Mouse (Mus musculus) adrenal gland (tissue): ENCODE measurements around the gene Fign.

Experiments used
- intact Hi-C: fragments of 180-260 bp; cut with DNase I; formaldehyde crosslinking; loops from one replicate; pipeline ENCODE4 v1.15.1; 2025
- long read RNA-seq, 2 experiments: library from polyadenylated mRNA; unstranded; transcript quantifications; one replicate each; pipeline ENCODE4 v2.0.0; 2020; ENCODE audit warnings: borderline replicate concordance in 1 of 2; ENCODE audit not compliant: insufficient replicate concordance in 1 of 2

Fign gene
- long read RNA-seq, experiment 1: 0 reads
- long read RNA-seq, experiment 2, partial matches to known transcripts: 0 of 2 reads
- long read RNA-seq, experiment 2, other reads (novel, unspliced or antisense): 1 of 2 reads

- intact Hi-C loops: no loop called here
These were observed at the start of gene Fign for GRCm38 (mm10) chr2:64097937-64098617. Gene Fign, minus strand, starts transcription at chr2:64098038.

GRCm38 (mm10) chr2:64133597-64133996 is 35.8 kb upstream of the Fign start:
- intact Hi-C loops: no loop called here

- intact Hi-C loops: no loop called here
These were observed 22.7 kb upstream of the Fign start for GRCm38 (mm10) chr2:64120495-64120894.

- intact Hi-C loops: no loop called here
These were observed 18.8 kb upstream of the Fign start for GRCm38 (mm10) chr2:64116613-64117012.

DNA sequence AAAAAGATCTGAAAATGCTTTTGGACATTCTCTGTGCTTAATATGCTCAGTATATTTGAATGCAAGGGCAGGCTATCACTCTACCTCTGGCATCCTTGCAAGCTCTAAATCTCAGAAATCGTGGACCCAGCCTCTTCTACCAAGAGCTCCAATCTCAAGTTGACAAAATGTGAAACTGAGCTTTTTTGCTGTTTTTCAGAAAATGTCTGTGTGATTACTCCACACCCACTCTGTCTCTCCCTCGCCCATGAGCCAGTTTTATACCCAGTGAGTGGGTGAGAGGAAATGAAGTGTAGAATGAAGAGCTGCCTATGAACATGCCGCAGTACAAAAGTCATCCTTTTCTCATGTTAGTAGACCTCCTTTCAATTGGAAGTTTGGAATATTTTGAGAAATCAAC is 13.3 kb upstream of the Fign start:
- intact Hi-C loops: no loop called here

DNA sequence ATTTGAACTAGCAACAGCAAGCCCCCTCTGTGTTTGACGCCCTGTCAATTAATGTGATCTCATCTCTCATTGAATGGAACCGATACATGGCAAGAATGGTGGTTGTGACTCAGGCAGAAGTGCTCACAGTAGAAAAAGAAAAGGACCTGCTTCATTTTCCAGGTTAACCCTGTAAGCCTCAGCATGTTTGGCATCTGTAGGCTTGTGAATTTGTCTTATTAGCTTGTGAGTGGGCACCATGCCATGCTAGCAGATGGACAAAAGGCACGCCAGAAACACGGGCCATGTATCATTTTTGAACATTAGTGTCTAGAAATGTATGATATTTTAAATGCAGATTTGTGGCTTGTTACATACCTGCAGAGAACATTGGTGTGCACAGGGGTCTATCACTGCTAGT is 12.0 kb upstream of the Fign start:
- intact Hi-C loops: no loop called here

DNA sequence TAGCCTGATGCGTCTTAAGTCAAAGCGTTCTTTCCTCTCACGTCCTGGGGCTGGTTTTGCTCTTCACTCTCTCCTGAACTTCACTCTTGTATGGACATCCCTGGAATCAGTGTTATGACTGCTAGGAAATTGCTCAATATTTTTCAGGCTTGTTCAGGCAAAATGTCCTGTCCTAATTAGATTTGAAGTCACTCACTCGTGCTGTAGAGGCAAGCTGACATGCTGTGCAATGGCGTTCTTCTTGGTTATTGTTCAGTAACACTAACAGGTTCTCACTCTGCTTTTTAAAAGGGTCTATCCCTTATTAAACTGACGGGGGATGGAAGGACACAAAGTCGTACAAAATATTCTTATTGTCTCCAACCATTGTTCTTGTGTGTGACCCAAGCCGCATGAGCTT is 10.2 kb upstream of the Fign start:
- intact Hi-C loops: no loop called here

GRCm38 (mm10) chr2:64098618-64099320 is 931 bp upstream of the Fign start:
- intact Hi-C loops: no loop called here

DNA sequence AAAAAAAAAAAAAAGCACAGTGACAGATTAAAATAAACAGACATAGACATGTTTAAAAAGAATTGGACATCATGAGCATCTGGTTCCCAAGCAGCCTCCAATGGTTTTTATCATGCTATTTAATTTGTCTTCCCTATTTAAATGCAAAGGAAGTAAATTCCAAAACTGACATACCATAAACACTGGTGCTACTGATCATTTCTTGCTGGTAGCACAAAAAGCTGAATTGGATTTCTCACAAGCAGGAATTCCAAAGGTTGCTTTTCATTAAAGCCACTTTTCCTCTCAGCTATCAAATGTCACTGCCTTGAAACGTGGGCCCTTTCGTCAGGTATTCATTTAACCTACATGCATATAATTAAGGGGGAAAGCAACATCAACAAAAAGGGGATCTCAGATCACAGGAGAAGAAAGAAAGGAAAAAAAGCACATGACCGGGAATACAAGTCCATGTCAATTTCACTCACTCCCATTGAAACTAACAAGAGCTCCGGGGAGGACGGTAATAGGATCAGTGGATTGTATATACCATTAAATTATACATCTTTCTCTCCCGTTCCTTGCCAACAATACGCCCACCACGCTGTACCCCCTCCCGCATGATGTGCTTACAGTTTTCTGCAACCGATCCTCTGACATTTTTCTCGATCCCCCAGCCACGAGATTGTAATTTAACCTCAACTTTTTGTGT is 972 bp downstream of the Fign start:
- intact Hi-C loops: no loop called here

DNA sequence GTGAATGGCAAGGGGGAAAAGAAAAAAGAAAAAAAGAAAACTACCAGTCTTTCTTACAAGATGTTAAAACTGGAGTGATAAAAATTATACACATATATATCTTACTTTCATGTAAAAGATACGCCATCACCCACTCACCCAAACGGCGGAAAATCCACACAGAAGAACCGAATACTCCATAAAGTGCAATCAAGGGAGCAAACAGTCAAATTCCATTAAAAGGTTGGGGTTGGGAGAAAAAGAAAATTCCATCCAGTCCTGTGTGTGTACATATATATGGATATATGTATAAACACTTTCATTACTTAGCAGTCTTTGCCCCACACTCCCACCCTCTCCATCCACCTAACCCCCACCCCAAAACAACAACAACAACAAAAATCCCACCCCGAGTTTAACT is 1.7 kb downstream of the Fign start:
- intact Hi-C loops: no loop called here

DNA sequence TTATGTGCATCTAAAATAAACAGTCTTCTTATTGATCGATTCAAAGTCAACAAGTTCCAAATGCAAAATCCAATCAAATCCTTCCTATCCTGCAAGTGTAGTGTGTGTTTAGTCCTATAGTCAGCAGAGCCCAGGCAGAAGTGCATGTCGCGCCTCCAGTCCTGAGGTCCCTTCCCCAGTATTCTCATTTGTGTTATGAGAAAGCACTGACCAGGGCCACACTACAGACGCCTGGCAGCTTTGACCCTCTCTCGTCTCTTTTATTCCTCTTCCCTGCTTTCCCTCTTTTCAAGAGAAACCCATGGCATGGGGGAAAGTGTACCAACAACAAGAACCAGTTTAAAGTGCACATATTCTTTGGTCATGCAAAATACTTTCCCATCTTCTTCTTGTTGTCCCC is 2.3 kb downstream of the Fign start:
- intact Hi-C loops: no loop called here

DNA sequence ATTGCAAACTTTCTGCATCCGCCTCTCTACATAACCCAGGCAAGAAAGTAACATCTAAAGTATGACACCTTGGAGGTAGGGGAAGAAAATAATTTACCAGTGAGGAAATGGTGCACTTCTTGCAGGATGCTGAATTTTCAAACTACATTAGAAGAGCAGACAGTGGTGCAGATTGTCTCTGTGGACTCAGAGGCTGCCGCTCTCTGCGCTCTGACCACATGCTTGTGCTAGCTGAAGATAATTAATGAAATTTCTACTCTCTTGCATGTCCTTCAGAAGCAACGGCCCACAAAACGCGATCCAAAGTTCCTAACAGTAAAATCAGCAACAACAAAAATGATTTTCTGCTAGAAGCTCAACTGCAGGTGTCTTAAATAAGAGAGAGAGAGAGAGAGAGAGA is 4.8 kb downstream of the Fign start:
- intact Hi-C loops: no loop called here

- intact Hi-C loops: no loop called here
These were observed 13.9 kb downstream of the Fign start for GRCm38 (mm10) chr2:64083853-64084427.

DNA sequence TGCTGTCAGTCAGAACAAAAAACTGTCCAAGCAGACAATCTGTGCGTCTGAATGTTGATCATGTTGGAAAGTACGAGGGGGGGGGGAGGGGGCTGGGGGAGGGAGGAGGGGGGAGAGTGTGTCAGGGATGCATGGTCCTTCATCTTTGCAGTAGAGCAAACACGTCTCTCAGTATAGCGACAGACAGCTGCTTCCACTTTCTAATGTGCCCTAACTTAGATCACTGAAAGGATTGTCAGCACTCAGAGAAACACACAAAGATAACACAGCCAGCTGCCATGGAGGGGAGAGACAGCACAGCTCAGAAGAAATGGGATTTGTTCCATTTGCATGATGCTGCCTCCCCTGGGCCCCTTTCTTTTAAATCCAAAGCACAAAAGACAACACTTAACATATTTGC is 18.1 kb downstream of the Fign start:
- intact Hi-C loops: no loop called here

- intact Hi-C loops: no loop called here
These were observed 19.3 kb downstream of the Fign start for GRCm38 (mm10) chr2:64078551-64078950.

DNA sequence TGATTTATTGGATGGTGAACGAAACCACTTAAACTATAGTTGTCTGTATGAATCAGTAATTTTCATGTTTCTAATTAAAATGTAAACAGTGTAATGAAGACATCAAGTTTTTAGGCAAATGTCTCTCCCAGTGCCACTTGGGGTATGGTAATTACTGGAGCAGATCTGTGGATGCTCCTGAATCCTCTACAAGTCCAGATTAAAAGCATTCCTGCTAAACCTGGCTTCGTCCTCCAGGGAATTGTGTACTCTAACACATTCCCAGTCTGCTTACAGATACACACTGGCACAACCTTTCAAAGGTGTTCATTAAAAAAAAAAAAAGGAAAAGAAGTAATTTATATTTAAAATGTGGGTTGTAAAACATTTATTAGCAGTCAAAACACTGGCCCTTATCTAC is 20.0 kb downstream of the Fign start:
- intact Hi-C loops: no loop called here

DNA sequence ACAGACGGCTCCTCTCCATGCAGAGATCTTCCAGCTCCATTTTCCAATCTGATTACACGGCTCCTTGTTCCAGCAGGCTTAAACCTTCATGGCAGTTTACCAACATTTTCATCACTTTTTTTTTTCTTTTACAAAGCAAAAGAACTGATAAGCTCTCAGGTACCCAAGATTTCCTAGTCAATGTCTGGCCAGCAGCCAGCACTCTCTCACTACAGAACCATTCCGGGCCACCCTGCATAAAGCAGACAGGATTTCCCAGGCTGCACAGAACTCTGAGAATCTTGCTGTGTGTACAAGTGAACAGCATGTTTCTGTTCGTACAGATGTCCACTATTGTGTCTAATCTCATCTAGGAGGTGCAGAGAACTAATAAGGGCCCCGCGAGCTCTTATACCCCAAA is 22.0 kb downstream of the Fign start:
- intact Hi-C loops: no loop called here

DNA sequence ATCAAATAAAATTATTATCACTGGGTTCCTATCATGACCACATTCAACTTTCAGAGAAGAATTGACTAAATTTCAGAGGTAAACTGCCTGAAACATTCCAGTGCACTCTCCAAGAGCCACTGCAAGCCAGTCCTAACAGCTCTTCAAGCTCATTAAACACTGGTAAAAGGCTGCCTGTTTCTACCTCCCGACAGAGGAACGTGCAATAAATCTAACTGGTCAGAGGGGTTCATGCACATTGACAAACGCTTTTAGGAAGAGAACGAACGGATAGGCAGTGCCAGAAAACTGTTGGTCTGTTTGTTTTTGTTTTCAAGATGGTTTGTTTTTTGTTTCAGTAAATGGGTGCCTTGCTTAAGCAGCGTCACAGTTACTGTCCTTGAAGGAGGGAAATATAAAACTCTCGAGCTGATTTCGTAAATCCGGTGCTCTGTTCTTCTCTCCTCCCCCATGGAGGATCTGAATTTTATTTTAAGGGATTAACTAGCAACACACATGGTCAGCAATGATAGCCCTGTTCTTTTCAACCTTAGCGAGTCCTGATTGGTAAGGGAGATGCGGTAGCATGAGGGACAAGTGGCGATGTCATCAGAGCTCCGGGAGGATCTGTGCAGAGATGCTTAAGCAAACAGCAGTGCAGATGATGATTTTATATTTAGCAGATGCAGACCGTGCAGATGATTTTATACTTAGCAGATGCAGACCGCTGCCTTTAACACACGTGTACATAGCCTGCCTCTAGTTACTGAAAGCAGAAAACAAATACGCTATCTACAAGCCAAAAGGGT is 23.0 kb downstream of the Fign start:
- intact Hi-C loops: no loop called here

DNA sequence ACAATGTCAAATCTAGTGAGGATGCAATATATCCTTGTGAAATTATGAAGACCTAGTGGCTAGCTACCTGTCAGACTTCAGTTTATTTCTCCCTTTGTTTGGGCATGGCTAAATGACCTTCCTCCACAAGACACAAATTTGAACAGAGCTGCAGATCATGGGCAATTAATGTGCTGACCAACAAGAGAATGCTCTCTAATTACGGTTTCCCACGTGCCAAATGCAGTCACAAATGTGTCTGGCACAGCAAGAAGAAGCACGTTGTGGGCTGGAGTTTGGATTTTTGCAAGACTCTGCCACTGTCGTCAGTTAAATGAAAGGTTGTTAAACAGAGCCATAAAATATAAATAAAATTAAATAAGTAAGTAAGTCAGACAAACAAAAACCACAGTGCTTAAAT is 25.7 kb downstream of the Fign start:
- intact Hi-C loops: no loop called here

GRCm38 (mm10) chr2:64069950-64070695 is 27.7 kb downstream of the Fign start:
- intact Hi-C loops: no loop called here

GRCm38 (mm10) chr2:64065511-64065910 is 32.3 kb downstream of the Fign start:
- intact Hi-C loops: no loop called here
